Mouse (Mus musculus) small intestine, adult 2 months (tissue): ENCODE results near the gene Cbr2.

ENCODE experiments used
- CTCF ChIP-seq: fragments of 200-500 bp; IDR thresholded peaks from 2 replicates; pipeline ENCODE4 v1.5.1; 2012; ENCODE audit warnings: low read depth, mild to moderate bottlenecking, control low read depth, inconsistent platforms, low read length, moderate library complexity, mixed read lengths; ENCODE audit not compliant: insufficient replicate concordance, insufficient read length; ENCODE audit errors: extremely low read depth
- POLR2A ChIP-seq: fragments of 200-500 bp; IDR thresholded peaks from 2 replicates; pipeline ENCODE4 v1.6.1; 2012; ENCODE audit warnings: low read depth, mild to moderate bottlenecking, control low read depth, inconsistent platforms, low read length, moderate library complexity

- TF ChIP-seq CTCF, result no peak
- no peak for TF ChIP-seq POLR2A
Measured at GRCm38 (mm10) chr11:120723509-120723908, 8.4 kb downstream of the Cbr2 start.
